Mouse (Mus musculus): ENCODE results near the gene Sema4c.

The Sema4c gene

GRCm38 (mm10) chr1:36581260-36581659, 23.1 kb upstream of the Sema4c start:
- in situ Hi-C loops (cut with MboI; ENCODE audit: low pct_unique_long_range_greater_than_20kb in 1 of 2, low sequenced_read_pairs in 2 of 2, unreplicated experiment in 1 of 2) = no loop called here

GRCm38 (mm10) chr1:36580384-36581207, 22.4 kb upstream of the Sema4c start:
- in situ Hi-C loops (cut with MboI; ENCODE audit: low pct_unique_long_range_greater_than_20kb in 1 of 2, low sequenced_read_pairs in 2 of 2, unreplicated experiment in 1 of 2) = no loop called here

- in situ Hi-C loops (cut with MboI; ENCODE audit: low pct_unique_long_range_greater_than_20kb in 1 of 2, low sequenced_read_pairs in 2 of 2, unreplicated experiment in 1 of 2) = no loop called here
These were observed 21.8 kb upstream of the Sema4c start for GRCm38 (mm10) chr1:36579974-36580383.

- in situ Hi-C loops (cut with MboI; ENCODE audit: low pct_unique_long_range_greater_than_20kb in 1 of 2, low sequenced_read_pairs in 2 of 2, unreplicated experiment in 1 of 2) = no loop called here
These were observed 19.0 kb upstream of the Sema4c start for GRCm38 (mm10) chr1:36576991-36577675.

GRCm38 (mm10) chr1:36575347-36575746, 17.2 kb upstream of the Sema4c start:
- in situ Hi-C loops (cut with MboI; ENCODE audit: low pct_unique_long_range_greater_than_20kb in 1 of 2, low sequenced_read_pairs in 2 of 2, unreplicated experiment in 1 of 2) = no loop called here

GRCm38 (mm10) chr1:36574196-36574955, 16.2 kb upstream of the Sema4c start:
- in situ Hi-C loops (cut with MboI; ENCODE audit: low pct_unique_long_range_greater_than_20kb in 1 of 2, low sequenced_read_pairs in 2 of 2, unreplicated experiment in 1 of 2) = no loop called here

- in situ Hi-C loops (cut with MboI; ENCODE audit: low pct_unique_long_range_greater_than_20kb in 1 of 2, low sequenced_read_pairs in 2 of 2, unreplicated experiment in 1 of 2) = no loop called here
These were observed 15.4 kb upstream of the Sema4c start for GRCm38 (mm10) chr1:36573524-36573923.

- in situ Hi-C loops (cut with MboI; ENCODE audit: low pct_unique_long_range_greater_than_20kb in 1 of 2, low sequenced_read_pairs in 2 of 2, unreplicated experiment in 1 of 2) = no loop called here
These were observed 14.6 kb upstream of the Sema4c start for GRCm38 (mm10) chr1:36572709-36573108.

- in situ Hi-C loops (cut with MboI; ENCODE audit: low pct_unique_long_range_greater_than_20kb in 1 of 2, low sequenced_read_pairs in 2 of 2, unreplicated experiment in 1 of 2) = no loop called here
These were observed 14.1 kb upstream of the Sema4c start for GRCm38 (mm10) chr1:36572140-36572700.

- in situ Hi-C loops (cut with MboI; ENCODE audit: low pct_unique_long_range_greater_than_20kb in 1 of 2, low sequenced_read_pairs in 2 of 2, unreplicated experiment in 1 of 2) = no loop called here
These were observed 13.5 kb upstream of the Sema4c start for GRCm38 (mm10) chr1:36571627-36572026.

GRCm38 (mm10) chr1:36570320-36570719, 12.2 kb upstream of the Sema4c start:
- in situ Hi-C loops (cut with MboI; ENCODE audit: low pct_unique_long_range_greater_than_20kb in 1 of 2, low sequenced_read_pairs in 2 of 2, unreplicated experiment in 1 of 2) = no loop called here

- in situ Hi-C loops (cut with MboI; ENCODE audit: low pct_unique_long_range_greater_than_20kb in 1 of 2, low sequenced_read_pairs in 2 of 2, unreplicated experiment in 1 of 2) = no loop called here
These were observed 11.6 kb upstream of the Sema4c start for GRCm38 (mm10) chr1:36569694-36570276.

- in situ Hi-C loops (cut with MboI; ENCODE audit: low pct_unique_long_range_greater_than_20kb in 1 of 2, low sequenced_read_pairs in 2 of 2, unreplicated experiment in 1 of 2) = no loop called here
These were observed 10.6 kb upstream of the Sema4c start for GRCm38 (mm10) chr1:36568776-36569175.

GRCm38 (mm10) chr1:36567818-36568603, 9.9 kb upstream of the Sema4c start:
- in situ Hi-C loops (cut with MboI; ENCODE audit: low pct_unique_long_range_greater_than_20kb in 1 of 2, low sequenced_read_pairs in 2 of 2, unreplicated experiment in 1 of 2) = no loop called here

GRCm38 (mm10) chr1:36566425-36566824, 8.3 kb upstream of the Sema4c start:
- in situ Hi-C loops (cut with MboI; ENCODE audit: low pct_unique_long_range_greater_than_20kb in 1 of 2, low sequenced_read_pairs in 2 of 2, unreplicated experiment in 1 of 2) = no loop called here

GRCm38 (mm10) chr1:36564101-36564500, 6.0 kb upstream of the Sema4c start:
- in situ Hi-C loops (cut with MboI; ENCODE audit: low pct_unique_long_range_greater_than_20kb in 1 of 2, low sequenced_read_pairs in 2 of 2, unreplicated experiment in 1 of 2) = no loop called here

- in situ Hi-C loops (cut with MboI; ENCODE audit: low pct_unique_long_range_greater_than_20kb in 1 of 2, low sequenced_read_pairs in 2 of 2, unreplicated experiment in 1 of 2) = no loop called here
These were observed 5.5 kb upstream of the Sema4c start for GRCm38 (mm10) chr1:36563632-36564031.

- in situ Hi-C loops (cut with MboI; ENCODE audit: low pct_unique_long_range_greater_than_20kb in 1 of 2, low sequenced_read_pairs in 2 of 2, unreplicated experiment in 1 of 2) = no loop called here
These were observed 5.0 kb upstream of the Sema4c start for GRCm38 (mm10) chr1:36563197-36563596.
